Mouse (Mus musculus) T-cell, adult 2 months (primary cell): ENCODE data around the gene Gm10413.
"Not testable (repeated sequence)": the region's sequence is repeated elsewhere in the genome, so short reads cannot be mapped to it uniquely, and the experiment has no call there.

Experiments used
- DNase-seq: peaks from one replicate; pipeline ENCODE4 v3.0.0; 2022; ENCODE audit warnings: low spot score

Gene Gm10413

DNA sequence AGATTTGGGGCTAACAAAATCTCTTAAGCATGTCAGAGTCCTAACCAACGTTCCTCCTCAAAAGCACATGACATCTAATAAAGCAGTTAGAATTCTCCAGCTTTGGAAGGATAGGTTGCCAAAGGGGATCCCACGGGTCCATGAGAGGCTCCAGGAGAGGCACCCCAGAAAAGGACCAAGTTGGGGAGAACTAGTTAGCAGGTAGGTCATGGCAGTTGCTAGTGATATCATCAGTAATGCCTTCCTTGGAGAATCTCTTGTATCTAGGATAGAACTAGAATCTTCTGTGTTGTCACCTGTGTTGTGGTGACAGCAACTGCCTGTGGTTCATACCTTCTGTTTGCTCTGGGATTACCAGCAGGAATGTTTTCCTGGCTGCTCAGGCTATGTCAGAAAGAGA lies at the start of gene Gm10413:
Gm10413 (plus strand) TSS at position 301 of the 400 bp plus-strand sequence.
- not testable (repeated sequence) for DNase-seq

DNA sequence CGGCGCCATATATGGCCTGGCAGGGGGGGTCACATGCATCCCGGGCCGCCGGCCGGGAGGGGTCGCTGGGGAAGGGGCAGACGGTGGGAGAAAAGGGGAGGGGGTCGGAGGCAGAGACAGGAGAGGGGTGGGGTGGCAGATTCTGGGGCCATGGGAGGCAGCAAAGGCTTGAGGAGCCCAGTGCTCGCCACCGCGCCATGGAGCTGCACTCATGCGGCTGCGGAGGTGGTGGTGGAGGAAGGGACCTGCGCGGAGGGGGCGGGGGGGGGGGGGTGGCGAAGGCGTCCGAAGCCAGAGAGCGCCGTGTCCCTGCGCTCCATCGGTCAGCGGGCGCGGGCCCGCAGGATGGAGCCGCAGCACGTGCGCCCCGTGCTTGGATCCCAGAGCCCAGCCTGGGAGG lies 17.4 kb downstream of the Gm10413 start, which contains the start of gene Gm10409:
Gm10409 (plus strand) TSS at position 301 of the 400 bp plus-strand sequence.
- DNase-seq = not testable (repeated sequence)

DNA sequence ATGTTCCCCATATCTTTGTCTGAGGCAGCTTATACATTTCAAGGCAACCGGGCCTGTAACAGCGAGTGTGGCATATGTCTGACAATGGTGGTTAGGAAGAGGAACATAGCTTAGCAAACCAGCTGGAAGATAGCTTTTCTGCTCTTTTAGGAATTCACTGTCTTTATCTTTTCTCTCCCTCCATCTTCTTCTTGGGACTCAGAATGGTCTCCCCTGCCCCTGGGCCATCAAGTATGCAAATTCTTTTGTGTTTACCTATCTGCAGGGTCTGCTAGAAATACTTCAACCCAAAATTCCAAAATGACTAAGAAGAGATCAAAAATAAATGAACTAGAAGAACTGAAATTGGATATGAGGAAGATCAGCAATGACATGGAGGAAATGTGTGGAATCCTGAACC lies 32.9 kb downstream of the Gm10413 start, which contains the start of gene Gm3005:
Gm3005 (plus strand) TSS at position 301 of the 400 bp plus-strand sequence.
- not testable (repeated sequence) for DNase-seq

DNA sequence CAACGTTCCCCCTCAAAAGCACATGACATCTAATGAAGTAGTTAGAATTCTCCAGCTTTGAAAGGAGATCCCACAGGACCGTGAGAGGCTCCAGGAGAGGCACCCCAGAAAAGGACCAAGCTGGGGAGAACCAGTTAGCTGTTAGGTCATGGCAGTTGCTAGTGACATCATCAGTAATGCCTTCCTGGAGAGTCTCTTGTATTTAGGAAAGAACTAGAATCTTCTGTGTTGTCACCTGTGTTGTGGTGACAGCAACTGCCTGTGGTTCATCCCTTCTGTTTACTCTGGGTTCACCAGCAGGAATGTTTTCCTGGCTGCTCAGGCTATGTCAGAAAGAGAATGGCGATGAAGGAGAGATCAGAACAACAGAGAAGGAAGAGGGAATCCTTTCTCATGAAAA lies 54.2 kb downstream of the Gm10413 start, which contains the start of gene Gm10408:
Gm10408 (plus strand) TSS at position 301 of the 400 bp plus-strand sequence.
- not testable (repeated sequence) for DNase-seq
